Mouse (Mus musculus): Measurements from ENCODE around the gene Bcl9.

The Bcl9 gene

DNA sequence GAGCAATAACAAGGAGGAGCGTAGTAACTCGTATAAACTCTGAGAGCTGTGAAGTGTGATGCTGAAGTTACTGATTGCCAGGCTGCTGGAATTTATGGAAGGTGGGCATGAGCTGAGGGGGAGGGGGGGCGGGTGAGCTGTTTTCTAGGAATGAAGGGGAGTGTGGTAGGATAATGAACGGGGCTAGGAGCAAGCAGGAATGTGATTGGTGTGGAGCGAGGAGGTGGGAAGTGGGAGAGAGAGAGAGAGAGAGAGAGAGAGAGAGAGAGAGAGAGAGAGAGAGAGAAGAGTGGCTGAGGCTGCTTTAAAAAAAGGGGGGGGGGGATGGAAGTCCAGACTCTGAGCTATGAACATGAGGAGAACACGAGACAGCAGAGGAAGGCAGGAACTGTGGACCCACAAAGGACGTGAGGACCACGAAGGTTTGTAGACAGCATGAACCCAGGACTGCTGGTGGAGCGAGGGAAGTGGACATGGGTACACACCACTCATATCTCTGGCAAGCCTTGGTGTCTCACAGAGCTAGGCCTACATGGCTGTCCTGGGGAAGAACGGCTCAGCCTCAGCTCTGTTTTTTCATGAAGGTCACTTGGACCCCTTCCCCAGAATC lies 1.2 kb upstream of the Bcl9 start:
- in situ Hi-C loops (cut with MboI; ENCODE audit: low sequenced_read_pairs): no loop called here

DNA sequence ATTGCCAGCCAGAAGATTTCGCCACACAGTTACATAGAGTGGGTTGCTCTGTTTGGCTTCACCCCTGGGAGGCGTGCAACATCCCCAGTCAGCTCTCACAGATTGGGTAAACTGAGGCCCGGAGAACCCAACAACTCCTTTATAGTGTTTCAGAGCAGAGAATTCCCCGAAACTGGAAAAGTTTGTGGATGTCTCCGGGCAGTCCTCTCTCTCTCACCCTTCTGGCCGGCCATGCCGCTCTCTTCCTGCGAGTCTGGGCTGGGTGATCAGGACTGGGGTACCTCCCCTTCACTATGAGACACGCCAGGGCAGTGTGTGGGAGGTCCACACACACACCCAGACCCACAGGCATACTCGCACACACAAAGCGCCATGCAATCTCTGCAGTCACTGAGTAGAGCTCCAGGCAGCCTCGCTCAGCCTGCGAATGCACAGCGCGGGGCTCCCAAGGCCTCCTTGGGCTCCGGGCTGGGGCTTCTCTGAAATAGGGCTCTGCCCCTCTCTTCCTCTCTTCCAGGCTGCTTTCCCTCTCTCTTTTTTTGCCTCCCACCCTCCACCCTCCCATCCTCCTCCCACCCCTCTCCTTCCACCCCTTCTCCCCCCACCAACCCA lies 670 bp downstream of the Bcl9 start:
- in situ Hi-C loops (cut with MboI; ENCODE audit: low sequenced_read_pairs): no loop called here

DNA sequence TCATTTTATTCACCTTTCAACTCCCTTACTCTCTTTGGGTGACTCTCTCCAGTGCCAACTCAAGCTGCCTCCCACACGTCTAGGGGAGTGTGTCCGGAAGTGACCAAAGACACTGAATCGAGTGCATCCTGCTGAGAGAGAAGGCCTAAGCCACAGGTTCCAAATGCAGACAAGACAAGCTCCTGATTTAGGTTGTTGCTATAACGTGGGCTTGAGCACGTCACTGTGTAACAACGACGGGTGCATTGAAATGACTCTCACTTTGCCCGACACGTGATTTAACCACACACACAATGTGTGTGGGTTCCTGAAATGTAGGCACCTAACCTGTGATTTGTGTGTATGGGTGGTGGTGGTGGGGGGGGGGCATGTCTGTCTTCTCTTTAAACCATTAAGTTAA lies 3.4 kb downstream of the Bcl9 start:
- in situ Hi-C loops (cut with MboI; ENCODE audit: low sequenced_read_pairs): no loop called here

DNA sequence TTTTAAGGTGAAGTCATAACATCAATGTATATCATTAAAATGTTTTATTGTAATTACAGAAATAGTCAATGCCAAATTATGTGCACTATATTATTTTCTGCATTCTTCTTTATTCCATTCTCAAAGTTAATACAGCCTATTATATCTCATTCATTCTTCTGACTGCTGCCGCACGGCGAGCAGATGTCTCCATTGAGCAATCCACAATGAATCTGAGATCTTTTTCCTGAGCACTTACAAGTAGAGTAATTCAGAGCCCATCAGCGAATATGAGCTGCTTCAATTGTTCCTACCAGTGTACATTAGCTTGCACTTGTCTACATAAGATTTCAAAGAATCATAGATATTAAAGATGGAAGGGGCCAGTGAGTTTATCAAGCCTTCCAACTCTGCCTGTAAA lies 12.8 kb downstream of the Bcl9 start:
- in situ Hi-C loops (cut with MboI; ENCODE audit: low sequenced_read_pairs): no loop called here

DNA sequence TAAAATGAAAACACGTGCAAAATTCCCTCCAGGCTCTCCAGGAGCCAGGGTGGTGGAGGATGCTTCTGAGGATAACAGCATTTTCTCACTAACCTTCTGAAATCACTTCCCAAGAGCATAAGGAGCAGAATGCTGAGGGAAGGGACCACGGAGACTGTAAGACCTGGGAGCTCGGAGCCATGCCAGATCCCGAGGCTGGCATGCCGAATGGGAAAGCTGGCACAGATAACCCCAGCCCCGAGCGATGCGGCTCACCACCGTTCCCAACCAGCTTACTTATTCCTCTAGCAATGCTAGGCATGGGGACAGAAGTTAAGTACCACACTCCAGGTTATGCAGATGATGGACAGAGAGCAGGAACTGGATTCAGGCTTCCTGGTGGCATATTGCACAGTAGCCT lies 13.7 kb downstream of the Bcl9 start:
- in situ Hi-C loops (cut with MboI; ENCODE audit: low sequenced_read_pairs): no loop called here

DNA sequence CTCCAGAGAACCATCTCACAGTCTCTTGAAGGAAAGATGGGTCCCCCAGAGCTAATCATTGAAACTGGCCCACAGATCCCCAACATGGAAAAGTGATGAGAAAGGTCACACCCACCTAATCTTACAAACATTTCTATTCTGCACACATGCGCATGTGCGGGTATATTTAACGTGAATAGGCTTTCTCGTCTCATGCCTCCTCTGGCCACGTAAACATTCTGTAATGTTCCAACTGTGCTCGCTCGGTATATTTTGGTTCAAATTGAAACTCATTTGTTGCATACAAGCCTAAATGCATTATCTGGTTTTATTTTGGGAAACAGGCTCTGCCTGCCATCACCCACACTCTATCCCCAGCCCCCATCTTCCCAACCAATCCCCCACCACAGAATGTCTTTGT lies 16.3 kb downstream of the Bcl9 start:
- in situ Hi-C loops (cut with MboI; ENCODE audit: low sequenced_read_pairs): no loop called here

DNA sequence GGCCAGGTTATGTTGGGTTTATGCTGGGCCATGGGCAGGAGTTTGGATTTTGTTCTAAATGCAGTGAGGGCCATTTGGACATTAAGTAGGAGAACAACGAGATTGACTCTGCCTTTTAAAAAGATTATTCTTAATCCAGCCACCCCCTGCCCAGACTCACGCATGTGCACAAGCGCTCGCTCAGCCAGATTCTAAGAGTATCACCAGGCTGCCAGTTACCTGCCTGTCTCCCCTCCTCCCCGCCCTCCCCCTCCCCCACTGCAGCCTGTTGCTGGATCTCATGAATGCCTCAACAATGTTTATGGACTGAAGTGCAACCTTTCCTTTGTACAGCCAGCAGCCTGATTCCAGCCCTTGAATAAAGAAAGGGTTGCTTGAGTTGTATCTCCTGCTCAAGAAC lies 22.0 kb downstream of the Bcl9 start:
- in situ Hi-C loops (cut with MboI; ENCODE audit: low sequenced_read_pairs): no loop called here

DNA sequence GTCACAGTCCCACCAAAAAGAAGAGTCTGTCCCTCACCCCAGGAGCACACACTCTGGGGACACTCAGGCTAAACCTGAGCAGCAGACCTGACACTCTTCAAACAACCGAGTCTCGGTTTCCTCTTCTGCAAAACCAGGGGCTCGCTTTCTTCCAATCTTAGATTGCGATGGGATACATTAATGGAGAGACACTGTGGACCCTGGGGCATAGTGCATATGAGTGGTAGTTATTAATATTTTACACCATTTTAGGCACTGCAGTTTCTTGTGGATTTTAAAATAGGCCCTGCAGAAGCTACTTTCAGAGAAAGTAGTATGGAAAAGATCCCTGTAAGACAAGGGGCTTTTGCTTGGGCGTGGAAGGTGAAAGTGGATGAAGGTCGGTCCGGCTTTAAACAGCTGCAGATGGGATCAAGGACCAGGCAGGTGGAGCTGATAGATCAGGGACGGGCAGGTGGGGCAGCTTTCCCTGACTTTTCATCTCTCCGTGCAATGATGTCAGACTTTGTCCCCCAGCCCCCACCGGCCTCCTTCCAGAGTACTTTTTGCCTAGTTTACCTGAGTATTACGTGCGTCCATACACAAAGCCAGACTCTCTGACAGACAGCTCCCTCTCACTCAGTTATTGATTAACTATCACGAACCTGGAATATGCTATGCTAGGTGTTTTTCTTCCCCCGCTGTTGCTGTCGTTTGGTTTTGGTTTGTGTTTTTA lies 23.0 kb downstream of the Bcl9 start:
- in situ Hi-C loops (cut with MboI; ENCODE audit: low sequenced_read_pairs): no loop called here

DNA sequence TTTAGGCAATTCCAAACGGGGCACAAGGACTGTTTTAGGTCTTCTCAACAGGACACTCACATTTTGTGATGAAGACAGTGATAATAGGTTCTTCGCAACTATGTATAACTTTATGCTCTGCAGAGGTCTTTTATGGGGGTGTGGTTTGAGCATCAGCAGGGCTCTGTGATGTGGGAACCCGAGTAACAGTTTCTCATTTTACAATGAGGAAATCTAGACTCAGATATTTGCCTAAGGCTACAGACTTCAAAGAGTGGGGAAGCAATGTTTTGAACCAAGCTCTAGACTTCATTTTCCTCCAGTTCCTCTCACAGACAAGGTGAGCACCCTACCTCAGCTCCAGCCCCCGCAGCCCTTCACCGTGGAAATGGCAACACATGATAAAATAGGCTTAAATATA lies 23.8 kb downstream of the Bcl9 start:
- in situ Hi-C loops (cut with MboI; ENCODE audit: low sequenced_read_pairs): no loop called here

DNA sequence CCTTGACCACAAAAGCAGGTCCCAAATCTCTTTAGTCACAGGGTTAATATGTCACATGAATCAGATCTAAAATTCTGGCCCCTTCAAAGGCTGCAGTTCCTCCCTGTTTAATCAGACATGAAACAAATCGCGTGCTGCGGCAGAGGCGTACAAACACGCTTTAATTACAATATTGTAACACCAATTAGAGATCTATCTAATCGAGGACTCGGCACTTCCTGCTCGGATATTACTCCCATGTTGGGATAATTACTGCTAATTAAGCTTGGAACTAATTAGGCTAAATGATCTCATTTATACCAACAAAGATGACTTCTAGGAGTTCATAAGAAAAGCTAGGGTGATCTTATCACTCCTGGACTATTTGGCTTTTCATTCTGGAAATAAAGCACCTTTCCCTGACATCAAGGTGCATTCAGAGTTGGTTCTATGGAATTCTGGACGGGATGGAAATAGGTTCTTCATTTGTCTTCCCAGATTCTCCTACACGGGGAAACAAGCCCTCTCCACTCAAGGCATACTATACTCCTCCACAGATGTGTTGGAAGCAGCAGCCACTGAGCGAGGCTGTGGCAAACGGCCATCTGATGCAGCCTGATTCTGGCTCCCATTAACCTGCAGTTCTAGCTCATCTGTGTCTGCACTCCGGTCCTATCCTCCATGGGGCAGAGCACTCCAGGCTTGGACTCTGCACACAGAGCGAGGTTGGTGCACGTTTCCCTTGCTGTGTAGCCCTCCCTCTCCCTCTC lies 31.9 kb downstream of the Bcl9 start:
- in situ Hi-C loops (cut with MboI; ENCODE audit: low sequenced_read_pairs): no loop called here

DNA sequence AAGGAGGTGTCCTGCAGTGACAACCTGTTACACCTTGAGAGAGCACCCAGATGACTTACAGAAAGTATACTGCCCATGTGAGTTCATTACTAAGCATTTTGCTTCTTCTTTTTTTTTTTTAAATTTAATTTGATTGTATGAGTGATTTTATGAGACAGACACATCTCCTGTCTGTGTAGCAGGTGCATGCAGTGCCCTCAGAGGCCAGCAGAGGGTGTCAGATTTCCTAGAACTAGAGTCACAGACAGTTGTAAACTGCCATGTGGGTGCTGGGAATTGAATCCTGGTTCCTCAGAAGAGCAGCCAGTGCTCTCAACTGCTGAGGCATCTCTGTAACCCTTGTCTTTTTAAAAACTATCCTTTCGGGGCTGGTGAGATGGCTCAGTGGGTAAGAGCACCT lies 35.5 kb downstream of the Bcl9 start:
- in situ Hi-C loops (cut with MboI; ENCODE audit: low sequenced_read_pairs): no loop called here

DNA sequence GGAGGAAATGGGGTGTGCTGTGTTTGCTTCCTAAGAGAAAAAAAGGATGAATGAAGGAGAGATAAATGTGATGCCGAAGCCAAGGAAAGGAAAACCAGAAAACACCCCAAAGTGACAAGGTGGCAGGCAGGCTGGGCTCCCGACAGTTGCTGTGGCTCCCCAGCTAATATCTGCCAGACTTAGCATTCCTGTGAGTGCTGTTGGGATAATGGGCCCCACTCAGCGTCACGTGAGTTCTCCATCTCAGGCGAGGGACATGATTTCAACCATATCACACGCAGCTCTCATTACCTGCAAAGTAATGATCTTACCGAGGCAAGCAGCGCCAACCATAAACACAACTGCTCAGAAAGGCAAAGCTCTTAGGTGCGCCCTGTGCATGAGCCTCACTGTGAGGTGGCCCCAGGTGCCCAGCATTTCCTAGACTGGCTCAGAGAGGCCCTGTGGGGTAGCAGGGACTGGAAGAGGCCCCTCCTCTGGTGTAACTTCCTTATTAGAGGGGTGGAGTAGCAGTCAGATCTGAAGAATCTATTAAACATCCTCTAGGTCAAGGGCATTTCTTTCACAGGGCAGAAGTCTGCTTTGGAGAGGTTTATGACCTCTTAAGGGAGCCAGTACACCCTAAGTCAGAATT lies 41.9 kb downstream of the Bcl9 start:
- in situ Hi-C loops (cut with MboI; ENCODE audit: low sequenced_read_pairs): no loop called here

DNA sequence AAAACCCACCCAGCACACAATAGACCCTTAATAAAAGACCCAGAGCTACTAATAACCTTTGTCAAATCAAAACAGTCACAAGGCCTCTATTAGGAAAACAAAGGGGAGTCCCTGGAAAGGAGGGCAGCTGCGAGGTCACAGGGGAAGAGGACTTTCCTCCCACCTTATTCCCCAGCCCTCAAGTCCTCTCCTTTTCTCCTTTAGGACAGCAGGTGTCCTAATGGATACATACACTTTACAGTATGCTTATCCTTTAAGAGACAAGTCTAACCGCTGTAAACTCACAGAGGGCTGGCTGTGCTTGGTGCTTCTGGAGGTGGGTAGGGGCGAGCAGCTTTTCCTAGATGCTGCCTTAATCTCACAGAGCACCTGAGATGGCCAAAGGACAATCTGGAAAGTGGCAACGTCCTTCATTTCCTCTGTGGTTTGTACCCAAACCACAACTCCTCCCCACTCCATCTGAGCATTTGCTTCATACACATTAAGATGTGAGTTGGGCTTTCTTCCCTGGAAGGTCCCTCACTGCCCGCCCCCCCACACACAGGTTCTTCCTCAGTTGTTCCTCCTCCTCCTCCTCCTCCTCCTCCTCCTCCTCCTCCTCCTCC lies 42.8 kb downstream of the Bcl9 start:
- in situ Hi-C loops (cut with MboI; ENCODE audit: low sequenced_read_pairs): no loop called here

DNA sequence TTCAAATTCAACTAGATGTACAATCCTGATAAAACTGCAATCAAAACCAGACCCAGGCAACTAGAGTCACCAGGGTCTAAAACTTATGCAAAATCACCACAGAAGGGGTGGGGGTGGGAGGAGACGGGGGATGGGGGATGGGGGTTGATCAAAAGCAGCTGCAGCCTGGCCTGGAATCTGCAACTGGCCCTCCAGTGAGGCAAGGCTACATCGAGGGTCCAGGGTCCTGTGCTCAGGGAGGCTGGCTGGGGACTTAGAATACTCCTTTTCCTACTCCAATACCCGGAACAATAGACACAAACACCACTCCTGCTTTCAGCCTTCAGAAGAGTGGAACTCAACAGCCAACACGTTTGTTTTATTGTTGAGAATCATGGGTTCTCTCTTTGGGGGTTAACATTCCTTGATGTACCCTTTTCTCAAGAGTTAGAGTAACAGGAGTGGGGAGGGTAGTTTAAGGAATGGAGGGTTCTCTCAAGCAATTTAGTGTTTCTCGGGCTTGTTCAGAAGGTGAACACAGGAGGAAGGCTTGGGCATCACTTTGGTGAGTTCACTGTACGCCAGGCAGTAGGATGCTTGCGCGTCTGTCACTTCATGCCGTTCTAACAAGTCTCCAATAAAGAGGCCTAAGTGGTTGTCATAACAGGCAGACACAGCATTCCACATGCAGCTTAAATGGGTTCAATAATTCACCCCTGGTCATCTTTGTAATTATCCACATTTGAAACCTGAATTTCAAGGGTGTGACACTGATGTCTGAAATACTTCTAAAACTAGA lies 43.7 kb downstream of the Bcl9 start:
- in situ Hi-C loops (cut with MboI; ENCODE audit: low sequenced_read_pairs): no loop called here

DNA sequence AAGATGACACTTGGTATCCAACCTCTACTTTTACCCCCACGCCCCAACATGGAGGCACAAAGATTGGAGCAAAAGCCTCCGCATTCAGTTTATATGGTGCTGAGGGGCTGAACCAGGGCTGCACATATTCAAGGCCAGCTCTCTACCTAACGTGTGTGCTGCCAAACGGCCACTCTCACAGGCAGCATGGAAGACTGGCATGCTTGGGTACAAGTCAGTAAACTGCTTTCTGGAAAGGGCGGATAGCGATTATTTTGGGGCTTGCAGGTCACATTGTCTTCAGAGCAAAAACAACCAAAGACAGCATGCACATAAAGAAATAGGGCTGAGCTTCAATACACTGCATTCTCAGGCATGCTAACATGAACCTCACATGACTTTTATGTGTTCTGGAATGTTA lies 44.8 kb downstream of the Bcl9 start:
- in situ Hi-C loops (cut with MboI; ENCODE audit: low sequenced_read_pairs): no loop called here

DNA sequence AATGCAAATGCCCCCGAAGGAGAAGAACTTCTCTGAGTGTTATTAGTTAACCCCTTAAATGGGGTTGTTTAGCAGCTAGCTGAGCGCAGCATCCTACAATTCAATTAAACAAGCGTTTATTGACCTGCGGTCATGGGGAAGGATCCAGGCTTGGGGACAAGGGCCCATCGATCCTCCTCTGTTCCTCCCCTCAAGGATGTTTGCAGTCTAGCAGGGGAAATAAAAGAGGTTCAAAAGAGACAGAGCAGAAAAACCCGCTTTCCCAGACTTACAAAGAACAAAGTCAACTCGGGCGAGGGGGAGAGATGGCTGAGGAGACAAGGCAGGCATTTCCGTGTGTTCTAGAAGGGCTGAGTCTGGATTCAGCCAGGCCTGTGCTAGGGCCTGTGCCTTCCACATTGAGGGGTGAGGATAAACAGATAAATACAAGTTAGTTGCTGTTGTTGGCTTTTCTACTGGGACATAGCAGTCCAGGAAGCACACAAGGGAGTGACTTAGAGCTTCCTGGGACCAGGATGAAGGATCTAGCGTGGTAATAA lies 55.0 kb downstream of the Bcl9 start:
- in situ Hi-C loops (cut with MboI; ENCODE audit: low sequenced_read_pairs): no loop called here

DNA sequence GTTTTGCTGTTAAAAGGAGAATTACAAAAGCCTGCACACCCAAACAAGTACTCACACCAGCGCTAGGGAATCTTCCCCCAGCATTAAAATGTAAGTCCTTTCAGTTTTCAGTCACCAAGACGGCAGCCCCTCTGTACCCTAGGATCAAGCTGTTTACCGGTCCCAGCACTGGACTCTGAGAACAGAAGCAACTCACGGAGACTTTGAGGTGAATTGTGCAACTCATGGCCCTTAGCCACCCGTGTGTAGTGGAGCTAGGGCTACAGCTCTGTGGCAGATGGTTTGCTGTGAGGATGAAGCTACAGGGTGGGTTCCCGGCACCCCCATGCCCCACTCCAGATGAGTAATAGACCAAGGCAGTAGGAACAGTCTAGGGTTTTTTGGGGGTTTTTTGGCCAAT lies 55.9 kb downstream of the Bcl9 start:
- in situ Hi-C loops (cut with MboI; ENCODE audit: low sequenced_read_pairs): no loop called here

DNA sequence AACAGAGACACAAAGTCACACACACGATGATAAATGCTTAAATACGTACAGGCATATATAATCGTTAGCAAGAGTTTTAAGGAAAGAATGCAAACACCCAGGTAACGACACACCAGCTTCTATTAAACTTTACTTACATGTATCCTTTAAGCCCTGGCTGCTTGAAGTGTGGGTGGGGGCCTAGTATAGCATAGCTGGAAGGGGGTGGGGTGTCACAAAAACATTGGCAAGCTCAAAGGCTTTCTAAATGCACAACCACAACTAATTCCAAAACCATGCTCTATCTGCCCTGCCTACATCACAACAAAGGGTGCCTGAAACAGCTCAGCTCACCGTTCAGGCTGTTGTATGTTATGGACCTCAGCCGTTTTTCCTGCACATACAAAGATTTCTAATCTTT lies 57.9 kb downstream of the Bcl9 start:
- in situ Hi-C loops (cut with MboI; ENCODE audit: low sequenced_read_pairs): no loop called here

DNA sequence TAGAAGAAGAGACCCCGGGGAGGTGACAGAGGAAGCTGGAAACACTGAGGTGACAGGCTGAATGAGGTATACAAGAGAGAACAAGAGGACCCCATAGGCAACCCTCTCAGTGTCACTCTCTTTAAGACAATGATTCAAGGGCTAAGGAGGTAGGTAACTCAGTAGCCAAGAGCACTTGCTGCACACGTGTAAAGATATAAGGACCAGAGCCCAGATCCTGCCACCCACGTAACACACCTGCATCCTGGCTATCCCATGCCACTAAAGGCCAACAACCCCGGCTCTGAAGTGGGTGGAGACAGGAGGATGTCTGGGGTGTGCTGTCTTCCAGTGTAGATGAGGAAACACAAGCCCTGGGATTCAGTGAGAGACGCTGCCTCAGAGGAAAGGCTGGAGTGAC lies 58.4 kb downstream of the Bcl9 start:
- in situ Hi-C loops (cut with MboI; ENCODE audit: low sequenced_read_pairs): no loop called here

DNA sequence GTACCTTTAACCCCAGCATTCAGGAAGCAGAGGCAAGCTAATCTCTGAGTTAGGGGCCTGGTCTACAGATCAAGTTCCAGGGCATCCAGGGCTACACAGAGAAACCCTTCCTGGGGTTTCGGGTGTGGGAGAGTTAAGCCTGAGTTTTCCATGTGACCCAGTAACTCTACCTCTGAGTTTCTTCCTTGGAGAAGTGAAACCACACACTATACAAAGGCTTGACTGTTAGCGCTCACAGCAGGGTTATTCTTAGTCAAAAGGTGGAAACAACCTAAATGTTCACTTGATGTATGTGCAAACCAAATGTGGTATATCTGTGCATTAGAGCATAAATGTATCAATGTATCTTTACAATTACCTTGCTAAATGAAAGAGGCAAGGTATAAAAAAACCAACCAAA lies 59.2 kb downstream of the Bcl9 start:
- in situ Hi-C loops (cut with MboI; ENCODE audit: low sequenced_read_pairs): no loop called here

Measured in CH12F3 (cell line).